Mouse (Mus musculus): ENCODE measurements around the gene Ephb3.
"Not testable (repeated sequence)": the region's sequence is repeated elsewhere in the genome, so short reads cannot be mapped to it uniquely, and the experiment has no call there.

Gene Ephb3

DNA sequence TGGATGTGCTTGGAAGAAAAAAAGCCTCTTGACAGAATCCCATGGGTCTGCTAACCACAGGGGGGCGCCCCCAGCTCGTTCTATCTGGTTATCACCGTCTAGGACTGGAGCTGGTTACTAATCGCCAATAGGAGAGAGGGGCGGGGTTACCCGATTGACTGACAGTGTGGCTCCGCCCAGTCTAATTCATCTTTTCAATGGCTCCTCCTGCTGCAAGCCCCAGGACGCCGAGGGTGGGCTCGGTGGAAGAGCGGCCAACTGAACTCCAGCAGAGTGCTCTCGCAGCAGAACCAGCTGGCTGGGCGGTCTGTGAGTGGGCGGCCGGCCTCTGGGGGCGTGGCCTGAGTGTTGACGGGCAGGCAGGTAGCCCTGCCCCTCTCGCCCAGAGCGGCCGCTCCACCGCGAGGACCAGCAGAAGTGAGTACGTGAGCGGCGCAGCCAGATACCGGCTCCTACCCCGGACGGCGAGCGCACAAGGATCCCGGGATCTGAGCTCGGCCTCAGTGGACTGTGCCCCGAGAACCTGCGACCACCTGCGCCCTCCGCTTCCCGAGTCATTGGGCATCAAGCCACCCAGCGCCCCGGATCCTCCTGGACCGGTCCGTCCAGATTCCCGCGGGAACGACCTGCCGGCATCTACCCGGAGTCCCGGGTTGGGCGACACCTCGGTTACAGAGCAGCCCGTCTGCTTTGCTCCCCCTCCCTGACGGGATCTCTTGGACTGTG, at the start of gene Ephb3:
Ephb3 (plus strand) TSS at position 389 of the 726 bp plus-strand sequence.
- peak; percentile 98 to 99 for DNase-seq (ENCODE audit: low spot score in 2 of 2)

DNA sequence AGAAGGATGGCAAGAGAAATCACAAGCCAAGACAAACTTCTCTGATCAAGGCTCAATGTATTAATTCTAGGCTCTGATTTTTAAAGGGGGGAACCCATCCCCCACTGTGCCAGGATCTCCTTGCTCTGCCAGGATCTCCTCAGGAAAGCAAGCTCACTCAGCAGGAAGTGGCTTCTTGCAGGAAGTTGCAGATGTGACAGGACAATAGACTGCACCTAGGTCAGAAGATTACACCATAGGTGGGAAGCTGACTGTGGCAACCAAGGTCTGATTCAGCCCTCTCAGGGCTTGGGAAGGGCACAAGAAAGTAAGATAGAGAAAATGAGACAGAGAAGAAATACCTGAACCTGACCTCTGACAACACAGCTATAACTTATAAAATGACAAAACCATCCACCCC, 48.3 kb upstream of the Ephb3 start:
- not testable (repeated sequence) for DNase-seq (ENCODE audit: low spot score in 2 of 2)

DNA sequence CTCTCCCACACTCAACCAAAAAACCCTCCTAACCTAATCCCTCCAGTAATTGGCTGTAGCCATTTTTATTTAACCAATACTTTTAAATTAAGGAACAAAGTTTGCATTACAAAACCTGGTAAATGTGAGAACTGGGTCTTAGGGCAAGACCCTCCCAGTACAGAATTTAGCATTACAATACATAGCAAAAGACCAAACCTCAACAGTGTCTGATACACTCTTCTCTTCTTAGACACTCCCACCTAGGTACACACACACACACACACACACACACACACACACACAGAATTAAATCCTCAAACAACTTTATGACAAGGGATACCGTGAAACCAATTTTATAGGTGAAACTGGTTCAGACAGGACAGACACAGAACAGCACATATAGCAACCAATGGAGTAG, 45.3 kb upstream of the Ephb3 start:
- not testable (repeated sequence) for DNase-seq (ENCODE audit: low spot score in 2 of 2)

DNA sequence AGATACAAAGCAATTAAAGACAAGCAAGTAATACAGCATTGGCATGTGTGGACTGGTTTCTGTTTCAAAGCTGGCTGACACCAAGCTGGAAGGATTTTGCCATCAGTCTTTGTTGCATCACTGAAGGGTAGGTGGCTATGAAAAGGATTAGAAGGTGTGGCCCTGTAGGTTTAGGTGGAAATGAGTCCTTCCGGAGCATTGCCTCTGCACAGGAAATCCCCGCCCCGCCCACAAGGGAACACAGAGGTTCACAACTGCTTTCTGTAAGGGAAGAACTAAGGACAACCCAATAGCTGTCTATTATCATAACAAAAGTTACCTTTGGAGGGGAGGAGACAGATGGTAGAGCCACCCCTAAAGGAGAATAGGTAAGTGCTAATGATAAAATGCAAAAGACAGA, 41.1 kb upstream of the Ephb3 start:
- not testable (repeated sequence) for DNase-seq (ENCODE audit: low spot score in 2 of 2)

DNA sequence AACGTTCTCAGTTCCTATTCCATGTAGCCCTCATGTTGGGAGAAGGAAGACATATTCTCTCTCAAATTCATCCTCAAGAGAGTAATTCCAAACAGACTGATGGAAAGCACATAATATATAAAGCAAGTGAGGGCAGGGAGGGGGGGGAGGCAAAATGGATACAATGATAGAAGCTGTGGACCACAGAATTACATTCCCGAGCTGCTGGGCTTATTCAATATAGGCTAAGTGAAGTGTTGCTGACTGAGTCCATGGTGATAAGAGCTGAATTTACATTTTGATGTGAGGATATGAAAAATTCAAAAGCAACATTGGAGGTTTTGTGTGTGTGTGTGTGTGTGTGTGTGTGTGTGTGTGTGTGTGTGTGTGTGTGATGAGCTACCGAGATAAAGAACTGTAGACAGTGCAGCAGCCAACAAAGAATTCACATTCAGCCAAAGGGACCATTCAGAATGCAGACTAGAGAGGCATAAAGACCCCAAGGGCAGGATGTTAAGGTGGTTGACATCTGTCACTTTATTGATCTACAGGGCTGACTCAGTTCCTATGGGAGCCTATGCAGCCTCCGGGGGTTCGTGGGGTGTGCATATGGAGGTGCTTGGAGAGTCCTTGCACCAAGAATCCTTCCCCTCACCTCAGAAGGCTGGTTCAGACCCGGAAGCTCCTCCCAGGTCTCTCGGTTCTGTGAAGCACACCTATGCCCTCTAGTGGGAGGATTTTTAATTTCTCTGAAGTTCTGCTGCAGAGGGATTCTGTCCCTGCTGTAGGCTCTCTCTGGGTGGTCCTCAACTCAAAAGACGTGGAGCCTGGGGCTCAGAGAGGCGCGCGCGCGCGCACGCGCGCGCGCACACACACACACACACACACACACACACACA, 39.0 kb upstream of the Ephb3 start:
- DNase-seq (ENCODE audit: low spot score in 2 of 2): not testable (repeated sequence)

DNA sequence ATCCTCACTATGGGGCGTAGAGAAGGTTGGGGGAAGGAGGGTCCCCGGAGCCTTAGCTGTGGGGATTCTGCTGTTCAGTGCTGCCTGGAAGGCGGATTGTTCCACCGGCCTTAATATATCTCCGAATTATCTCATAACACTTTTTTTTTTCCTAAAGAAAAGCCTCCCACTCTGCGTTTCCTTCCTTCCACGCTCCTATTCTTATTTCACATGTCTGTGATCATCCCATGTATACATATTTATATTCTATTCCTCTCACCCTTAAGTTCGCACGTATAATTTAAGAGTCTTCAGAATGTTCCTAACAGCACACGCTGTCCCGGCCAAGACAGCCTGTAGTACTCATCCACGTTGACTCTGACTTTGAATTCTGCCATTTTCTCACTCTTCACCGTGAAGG, 35.8 kb upstream of the Ephb3 start:
- peak in 1 of 2 experiments; percentile 52 for DNase-seq (ENCODE audit: low spot score in 2 of 2)

DNA sequence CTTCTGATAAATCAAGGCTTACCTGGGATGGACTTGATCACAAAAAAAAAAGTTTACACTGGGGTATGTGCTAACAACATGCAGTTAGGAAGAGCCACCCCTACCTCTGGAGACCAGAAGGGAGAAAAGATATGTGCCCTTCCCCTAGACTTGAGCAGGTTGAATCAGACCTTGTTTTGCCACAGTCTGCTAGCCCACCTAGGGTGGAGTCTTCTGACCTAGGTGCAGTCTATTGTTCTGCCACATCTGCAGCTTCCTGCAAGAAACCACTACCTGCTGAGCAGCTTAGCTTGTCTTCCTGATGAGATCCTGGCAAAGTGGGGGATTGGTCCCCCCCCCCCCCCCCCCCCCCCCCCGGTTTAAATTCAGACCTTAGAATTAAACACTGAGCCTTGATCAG, 29.3 kb upstream of the Ephb3 start:
- DNase-seq (ENCODE audit: low spot score in 2 of 2): no peak

DNA sequence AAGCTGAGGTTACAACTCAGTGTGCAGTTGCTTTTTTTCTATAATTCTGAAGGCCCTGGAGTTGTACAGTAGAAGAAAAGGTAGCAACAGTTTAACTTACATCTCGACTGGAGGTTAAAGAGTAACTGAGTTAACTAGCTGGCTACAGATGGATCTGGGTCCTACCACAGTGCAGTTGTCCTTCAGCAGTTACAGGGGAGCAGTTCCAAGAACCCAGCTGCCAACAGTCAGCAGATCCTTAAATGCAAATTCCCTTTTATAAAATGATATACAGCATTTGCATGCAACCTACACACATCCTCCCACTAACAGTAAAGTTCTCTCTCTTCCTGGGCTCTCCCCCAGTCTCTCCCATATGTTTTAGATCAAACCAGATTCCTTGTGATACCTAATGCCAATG, 22.4 kb upstream of the Ephb3 start:
- DNase-seq (ENCODE audit: low spot score in 2 of 2): peak; percentile 43 to 75

DNA sequence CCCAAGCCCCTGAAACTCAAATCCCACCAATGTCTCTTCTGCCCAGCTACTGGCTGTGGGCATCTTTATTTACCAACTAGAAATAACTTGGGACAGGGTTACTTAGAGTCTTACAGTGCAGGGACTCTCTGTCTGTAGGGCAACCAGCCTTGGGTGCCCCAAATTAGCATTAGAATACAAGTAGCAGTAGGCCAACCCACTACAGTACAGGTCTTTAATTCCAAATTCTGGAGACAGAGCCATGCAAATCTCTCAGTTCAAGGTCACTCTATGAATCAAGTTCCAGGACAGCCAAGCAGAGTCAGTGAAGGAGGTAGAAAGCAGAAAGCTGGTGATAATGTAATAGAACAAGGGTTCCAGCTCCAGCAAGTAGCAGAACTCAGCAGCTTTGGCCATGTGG, 19.9 kb upstream of the Ephb3 start:
- no peak for DNase-seq (ENCODE audit: low spot score in 2 of 2)

DNA sequence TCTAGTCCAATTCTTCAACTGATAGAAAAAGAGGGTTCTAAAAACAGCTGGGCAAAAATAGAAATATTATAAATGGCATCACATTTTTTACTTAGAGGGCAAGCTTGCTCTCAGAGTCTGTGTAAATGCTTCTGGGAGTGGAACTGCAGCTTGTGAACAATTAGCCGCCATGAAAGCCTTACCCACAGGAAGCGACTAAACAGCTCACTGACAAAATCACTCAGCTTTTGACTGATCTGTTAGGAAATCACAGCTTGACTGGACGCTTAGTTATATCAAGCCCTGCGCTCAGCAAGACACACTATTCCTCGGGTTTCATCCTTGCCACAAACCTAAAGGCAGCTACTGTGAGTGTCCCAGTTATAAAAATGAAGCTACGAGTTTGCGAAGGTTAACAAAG, 17.0 kb upstream of the Ephb3 start:
- peak in 1 of 2 experiments; percentile 54 for DNase-seq (ENCODE audit: low spot score in 2 of 2)

DNA sequence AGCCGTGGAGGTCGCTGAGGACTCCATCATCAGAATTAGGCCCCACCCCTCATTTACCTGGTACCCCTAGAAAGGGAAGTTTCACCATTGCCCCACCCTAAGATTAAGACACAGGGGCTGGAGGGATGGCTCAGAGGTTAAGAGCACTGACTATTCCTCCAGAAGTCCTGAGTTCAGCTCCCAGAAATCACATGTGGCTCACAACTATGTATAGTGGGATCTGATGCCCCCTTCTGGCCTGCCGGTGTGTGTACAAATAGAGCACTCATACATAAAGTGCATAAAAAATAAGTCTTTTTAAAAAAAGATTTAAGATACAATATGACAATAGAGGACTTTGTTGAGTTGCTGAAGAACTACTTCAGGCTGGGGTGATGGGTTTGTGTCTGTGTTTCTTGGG, 16.2 kb upstream of the Ephb3 start:
- DNase-seq (ENCODE audit: low spot score in 2 of 2): no peak

DNA sequence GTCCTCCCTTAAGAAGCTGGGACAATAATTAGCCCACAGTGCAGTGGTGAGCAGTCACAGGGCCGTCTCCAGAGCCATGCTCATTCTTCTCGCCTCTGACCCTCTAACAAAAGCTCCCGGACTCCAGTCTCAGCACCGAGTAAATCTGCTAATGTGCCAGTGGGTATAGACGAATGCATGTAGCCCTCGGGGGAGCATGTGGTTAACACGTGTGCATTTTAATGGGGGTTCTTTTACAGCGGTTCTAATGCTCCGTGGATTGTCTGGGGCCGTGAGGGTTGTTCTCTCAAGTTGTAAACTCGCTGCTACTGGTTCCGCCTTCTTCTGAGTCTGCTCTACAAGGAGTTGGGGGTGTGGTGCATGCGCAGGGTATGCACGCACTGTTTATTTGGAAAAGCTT, 13.0 kb upstream of the Ephb3 start:
- DNase-seq (ENCODE audit: low spot score in 2 of 2): no peak

DNA sequence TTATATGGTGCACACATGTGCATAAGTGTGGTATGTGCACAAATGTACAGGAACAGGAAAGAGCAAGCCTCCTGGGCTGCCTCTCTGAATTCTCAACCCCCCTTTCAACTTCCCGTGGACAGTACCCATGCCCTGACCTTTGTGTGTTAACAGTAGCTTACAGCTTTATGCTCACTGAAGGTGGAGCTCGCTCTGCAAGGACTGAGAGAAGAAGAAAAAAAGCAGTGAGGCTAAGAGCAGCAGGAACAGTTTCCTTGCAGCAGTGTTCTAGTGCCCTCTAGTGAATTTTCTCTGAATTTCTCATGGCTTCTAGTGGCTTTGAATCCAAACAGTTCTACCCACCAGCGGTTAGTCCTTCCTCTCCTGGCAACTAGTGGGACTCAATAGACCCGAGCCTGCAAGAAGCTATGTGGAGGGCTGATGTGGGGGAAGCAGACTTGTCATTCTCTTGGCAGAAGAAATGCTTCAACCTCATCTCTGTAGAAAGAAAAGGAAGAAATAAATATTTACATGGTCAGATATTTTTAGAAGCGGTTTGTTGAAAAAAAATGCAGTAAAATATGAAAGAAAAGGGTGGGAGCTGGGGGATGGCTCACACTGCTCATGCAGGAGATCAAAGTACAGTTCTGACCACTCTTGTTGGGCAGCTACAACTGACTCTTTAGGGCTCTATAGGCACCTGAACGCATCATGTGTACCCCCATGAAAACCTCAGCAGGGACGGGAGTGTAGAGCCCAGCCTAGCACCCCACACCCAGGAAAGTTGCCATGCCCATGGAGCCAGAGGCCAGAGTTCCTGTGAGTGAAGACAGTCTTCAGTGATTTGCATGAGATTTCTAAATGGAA, 11.8 kb upstream of the Ephb3 start:
- peak in 1 of 2 experiments; percentile 77 for DNase-seq (ENCODE audit: low spot score in 2 of 2)

DNA sequence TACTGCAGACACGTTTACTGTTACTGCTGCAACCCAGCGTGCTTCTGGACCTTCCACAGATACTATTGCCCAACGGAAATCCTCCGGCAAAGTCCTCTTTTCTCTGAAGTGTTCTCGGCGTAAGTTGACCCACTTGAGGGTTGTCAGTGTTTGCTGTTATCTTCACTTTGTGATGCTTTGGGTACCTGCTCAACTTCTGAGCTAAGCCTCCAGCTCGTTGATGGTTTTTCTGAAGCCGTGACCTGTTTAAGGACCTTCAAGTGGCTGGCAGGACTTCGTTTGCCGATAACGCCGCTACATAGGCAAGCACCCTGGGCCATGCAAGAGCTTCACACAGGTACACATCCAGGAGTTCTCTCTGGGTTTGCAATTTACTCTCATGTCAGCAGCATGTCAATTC, 10.4 kb upstream of the Ephb3 start:
- DNase-seq (ENCODE audit: low spot score in 2 of 2): no peak

DNA sequence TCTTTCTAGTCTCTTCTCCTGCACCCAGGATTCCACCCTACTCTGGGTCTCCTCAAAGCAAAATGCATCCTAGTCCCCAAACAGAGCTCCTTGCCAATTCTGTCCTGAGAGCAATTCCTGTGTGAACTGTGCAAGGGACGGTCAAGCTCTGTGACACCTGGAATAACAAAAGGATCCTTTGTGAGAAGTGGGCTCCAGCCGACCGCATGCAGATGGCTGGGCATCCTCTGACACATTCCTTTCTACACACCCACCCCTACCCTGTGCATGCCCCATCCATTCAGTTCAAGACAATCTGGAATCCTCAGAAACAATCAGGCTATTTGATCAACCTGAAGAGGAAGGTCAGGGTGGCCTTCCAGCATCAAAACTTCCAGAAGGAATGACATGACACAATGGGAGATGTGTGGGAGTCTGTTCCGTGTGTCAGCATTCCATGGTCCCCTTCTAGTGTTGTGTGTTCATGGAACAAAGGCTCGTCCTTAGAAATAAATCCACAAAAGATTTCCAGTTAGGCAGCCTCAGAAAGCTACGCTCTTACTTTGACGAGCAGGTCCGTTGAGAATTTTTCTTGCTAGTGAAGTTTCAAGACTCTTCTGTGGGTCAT, 9.2 kb upstream of the Ephb3 start:
- DNase-seq (ENCODE audit: low spot score in 2 of 2): no peak

DNA sequence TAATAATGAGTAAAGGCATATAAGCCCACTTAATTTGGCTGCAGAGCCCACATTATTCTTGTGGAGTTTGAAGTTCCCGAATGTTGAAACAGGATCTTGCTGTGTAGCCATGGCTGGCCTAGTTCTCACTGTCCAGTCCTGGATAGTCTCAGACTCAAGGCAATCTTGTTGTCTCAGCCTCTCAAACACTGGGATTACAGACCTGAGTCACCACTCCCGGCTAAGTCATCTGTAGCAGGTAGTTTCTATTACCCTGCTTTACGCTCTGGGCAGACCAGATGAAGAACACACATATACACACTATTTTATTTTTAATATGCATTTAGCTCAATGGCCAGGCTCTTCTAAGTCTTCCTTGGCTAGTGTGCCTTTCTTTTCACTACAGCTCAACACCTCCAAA, 8.0 kb upstream of the Ephb3 start:
- no peak for DNase-seq (ENCODE audit: low spot score in 2 of 2)

DNA sequence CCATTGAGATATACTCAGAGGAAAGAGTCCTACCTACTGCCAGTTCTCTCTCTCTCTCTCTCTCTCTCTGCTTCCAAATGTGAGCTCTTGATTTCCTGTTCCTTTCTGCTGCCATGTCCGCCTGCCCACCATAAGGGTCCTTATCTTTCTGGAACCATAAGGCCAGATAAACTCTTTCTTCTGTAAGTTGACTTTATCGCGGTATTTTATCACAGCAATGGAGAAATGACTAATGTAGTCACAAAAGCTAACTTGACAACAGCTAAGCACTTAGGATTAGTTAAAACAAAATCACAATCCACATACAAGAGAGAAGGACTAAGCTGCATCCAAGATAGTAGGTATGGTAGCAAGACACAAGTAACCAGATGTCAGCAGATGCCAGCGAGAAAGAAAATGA, 7.0 kb upstream of the Ephb3 start:
- DNase-seq (ENCODE audit: low spot score in 2 of 2): no peak

DNA sequence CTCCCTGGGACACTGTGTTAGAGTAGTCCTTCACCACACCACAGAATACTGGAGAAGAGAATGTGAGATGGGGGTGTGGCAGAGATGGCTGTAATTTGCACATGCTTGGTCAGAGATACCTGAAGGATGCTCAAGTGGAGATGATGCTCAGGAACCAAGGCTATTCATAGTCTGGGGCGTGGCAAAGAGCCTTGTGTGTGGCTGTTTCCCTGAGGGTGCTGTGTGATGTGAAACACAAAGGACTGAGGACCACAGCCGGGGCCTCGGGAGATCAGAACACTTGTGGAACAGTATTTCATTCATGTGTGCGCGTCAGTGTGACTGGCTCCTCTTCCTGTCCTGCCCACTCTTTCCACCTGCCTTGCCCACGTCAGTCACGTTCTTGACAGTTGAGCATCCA, 6.5 kb upstream of the Ephb3 start:
- DNase-seq (ENCODE audit: low spot score in 2 of 2): no peak

DNA sequence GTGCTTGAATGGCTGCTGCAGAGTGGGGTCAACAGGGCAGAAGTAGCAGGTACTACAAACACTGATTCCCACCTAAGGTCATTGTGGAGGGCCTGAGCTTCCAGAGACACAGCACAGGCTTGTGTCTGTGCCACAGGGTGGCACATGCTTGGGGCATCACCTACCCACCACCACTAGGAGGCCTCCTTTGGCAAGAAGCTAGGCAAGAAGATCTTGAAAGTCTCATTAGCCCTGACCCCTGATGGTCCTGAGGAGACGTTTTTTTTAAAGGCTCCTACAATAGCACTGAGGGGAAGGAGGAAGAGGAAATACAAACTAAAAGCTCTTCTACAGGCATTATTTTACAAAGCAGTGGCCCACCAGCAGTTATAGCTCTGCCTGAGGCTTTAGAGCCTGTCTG, 6.0 kb upstream of the Ephb3 start:
- DNase-seq (ENCODE audit: low spot score in 2 of 2): no peak

DNA sequence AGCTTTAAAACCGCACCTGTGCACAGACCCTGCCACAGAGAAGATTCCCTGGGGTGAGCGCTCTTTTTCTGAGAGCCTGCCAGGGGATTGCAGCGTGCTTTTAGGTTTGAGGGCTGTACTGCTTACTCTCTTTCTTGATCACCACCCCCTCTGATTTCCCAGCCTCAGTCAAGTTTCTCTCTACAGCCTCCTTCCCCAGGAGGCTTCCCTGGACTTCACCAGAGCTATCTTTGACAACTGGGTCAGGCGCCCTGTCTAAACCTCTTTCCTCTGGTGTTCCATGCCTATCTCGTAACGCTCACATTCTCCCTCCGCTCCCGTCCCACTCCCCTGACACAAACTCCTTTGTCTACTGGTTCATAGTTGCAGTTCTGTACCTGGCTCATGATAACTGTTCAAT, 5.1 kb upstream of the Ephb3 start:
- DNase-seq (ENCODE audit: low spot score in 2 of 2): no peak

DNA sequence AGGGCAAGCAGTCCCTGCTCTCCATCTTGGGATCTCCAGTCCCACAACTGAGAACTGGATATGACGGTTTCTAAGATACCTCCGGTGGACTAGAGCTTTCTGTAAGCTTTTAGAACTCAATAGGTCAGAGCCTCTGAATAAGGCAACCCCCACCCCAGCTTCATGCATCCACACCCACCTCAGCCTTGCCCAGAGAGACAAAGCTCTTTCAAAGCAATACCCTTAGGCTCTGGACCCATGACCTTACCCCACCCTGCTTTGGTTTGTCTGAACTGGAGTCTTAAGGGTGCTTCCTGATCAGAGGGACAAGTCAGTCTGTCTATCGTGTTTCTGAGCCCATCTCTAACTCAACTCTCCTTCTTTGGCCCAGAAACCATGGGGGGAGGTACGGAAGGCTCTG, 1.8 kb upstream of the Ephb3 start:
- DNase-seq (ENCODE audit: low spot score in 2 of 2): no peak
